Mouse (Mus musculus) olfactory bulb, adult 2 months (tissue): ENCODE results near the gene Clec16a.

Experiments used
- CTCF ChIP-seq: fragments of 200-500 bp; IDR thresholded peaks from 2 replicates; pipeline ENCODE4 v1.5.1; 2012; ENCODE audit warnings: low read depth, mild to moderate bottlenecking, low read length, moderate library complexity; ENCODE audit not compliant: insufficient read depth
- POLR2A ChIP-seq: fragments of 200-500 bp; IDR thresholded peaks from 2 replicates; pipeline ENCODE4 v1.6.1; 2012; ENCODE audit warnings: mild to moderate bottlenecking, low read depth, low read length, moderate library complexity; ENCODE audit not compliant: insufficient read depth

DNA sequence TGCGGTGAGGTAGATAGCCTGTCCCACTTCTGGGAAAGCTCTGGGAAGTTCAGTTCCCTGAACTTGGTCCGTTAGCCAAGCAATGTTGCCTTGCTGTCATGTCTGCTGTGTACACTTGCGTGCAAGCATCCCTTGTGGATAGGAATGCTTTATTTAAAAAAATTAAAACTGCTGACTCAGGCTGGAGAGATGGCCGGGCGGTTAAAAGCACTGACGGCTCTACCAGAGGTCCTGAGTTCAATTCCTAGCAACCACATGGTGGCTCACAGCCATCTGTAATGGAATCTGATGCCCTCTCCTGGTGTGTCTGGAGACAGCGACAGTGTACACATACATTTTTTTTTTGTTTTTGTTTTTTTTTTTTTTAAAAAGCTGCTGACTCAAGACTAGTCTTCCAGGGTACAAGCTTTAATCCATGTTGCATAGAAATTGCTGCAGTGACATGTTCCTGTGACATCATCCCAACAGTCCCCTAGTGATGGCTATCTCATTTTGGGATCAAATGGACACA is 242.5 kb downstream of the Clec16a start:
- TF ChIP-seq POLR2A = no peak
- TF ChIP-seq CTCF = no peak
